In genomic region chr6:121262496-121262895, GRCm38 (mm10) we compare ENCODE assay signal across 19 mouse cellular contexts. TPM values are rescaled to one million over a fixed set of nuclear protein-coding genes. Genes with fewer than 3 reads are reported as not detected.
"Had no signal": no experiment of that assay in that cellular context is flagged by ENCODE, and none has a peak within 500 bp of the region (broad histone marks: within the 10 kb centered on the region; RNA-seq: fewer than 3 reads in every experiment).

No protein-coding gene starts in this region.

- DNase-seq: heart, postnatal 10 days; heart, postnatal 14 days; heart, postnatal 36 days; heart, postnatal 4 days; kidney, adult 11 months; kidney, adult 18-20 months; kidney, adult 2 months; kidney, adult 8-10 months; kidney, adult 9 months; kidney, postnatal 10 days; kidney, postnatal 14 days; kidney, postnatal 25 days; kidney, postnatal 36 days; kidney, postnatal 4 days; layer of hippocampus, adult 9-11 months; layer of hippocampus, postnatal 36 days had no signal

RNA-seq across cellular contexts. Expression of gene Usp18, which starts 16.8 kb away (rescaled TPM):
- total RNA-seq: layer of hippocampus, postnatal 10 days; layer of hippocampus, postnatal 14 days had no signal

RNA-seq across cellular contexts. Expression of gene Tuba8, which starts 52.0 kb away (rescaled TPM):
- polyA plus RNA-seq: heart, embryonic 14.5 days had no signal
